ENCODE assay signal across 16 mouse cellular contexts in the genomic region with DNA sequence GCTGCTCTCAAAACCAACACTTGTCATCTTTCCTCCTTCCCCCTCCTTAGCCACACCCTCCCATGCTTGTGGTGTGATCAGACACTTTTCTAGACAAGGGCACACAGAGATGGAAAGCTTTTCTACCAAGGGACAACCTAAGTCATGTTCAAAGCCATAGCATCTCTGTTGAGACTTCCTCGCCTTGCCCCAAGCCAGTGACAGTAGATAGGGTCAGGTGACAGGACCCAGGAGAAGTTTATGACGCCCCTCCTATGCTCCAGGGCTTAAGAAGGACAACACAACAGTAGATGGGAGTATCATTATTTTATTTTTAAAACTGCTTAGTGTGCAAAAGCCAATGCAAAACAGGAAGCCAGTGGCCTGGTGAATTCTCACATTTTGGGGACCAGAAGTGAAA. TPM values are rescaled to one million over a fixed set of nuclear protein-coding genes. Genes with fewer than 3 reads are reported as not detected.
DNase-seq lines count a peak whose midpoint lies in the region; ATAC-seq and TF ChIP-seq lines count a peak whose summit lies in the region.
"Had no signal": no experiment of that assay in that cellular context is flagged by ENCODE, and none has a peak within 500 bp of the region (broad histone marks: within the 10 kb centered on the region; RNA-seq: fewer than 3 reads in every experiment).

No protein-coding gene starts in this region.

- no peaks in the 10 kb centered on the region for H3K79me2 ChIP-seq in liver, adult 2 months (ENCODE audit: control insufficient read depth, insufficient read depth, low read length)

- DNase-seq in liver, adult 2 months (ENCODE audit: extremely low read depth, low read depth, low spot score), result peak; percentile 48
- DNase-seq in liver, result no peak
- peak; percentile 78 for DNase-seq in A20 (ENCODE audit: low read depth, low spot score)
- no peak for DNase-seq in left cerebral cortex, postnatal 4 days
- DNase-seq in urinary bladder, adult 2 months (ENCODE audit: low spot score), result no peak
- no peak for DNase-seq in cerebellum, postnatal 4 days (ENCODE audit: low spot score in 2 of 2)
- DNase-seq: cerebellum, adult 8-10 months; kidney, adult 9 months had no signal

- no peaks in the 10 kb centered on the region for H3K4me1 ChIP-seq in liver, adult 2 months (ENCODE audit: control insufficient read depth, insufficient read depth, low read length)
- H3K4me1 ChIP-seq: embryonic facial prominence, embryonic 10.5 days; heart, embryonic 13.5 days; hindbrain, embryonic 12.5 days; midbrain, embryonic 10.5 days; neural tube, embryonic 12.5 days had no signal

- 63% methylated on average over 2 of the region's 2 CpGs for WGBS in liver, adult 2 months

- TF ChIP-seq CTCF in liver, adult 2 months (IDR thresholded peaks at IDR 0.05; ENCODE audit: low read depth, low read length), result no peak

- no peaks in the 10 kb centered on the region for H3K27me3 ChIP-seq in liver, adult 2 months (ENCODE audit: control insufficient read depth, insufficient read depth, low read length)
- H3K27me3 ChIP-seq: heart, embryonic 13.5 days; hindbrain, embryonic 12.5 days; liver, embryonic 15.5 days; neural tube, embryonic 12.5 days had no signal

- intact Hi-C loops in left cerebral cortex, postnatal 4 days (cut with DNase I), result no loop called here

- no peaks in the 10 kb centered on the region for H3K36me3 ChIP-seq in liver, adult 2 months (ENCODE audit: control insufficient read depth, insufficient read depth, low read length)
- H3K36me3 ChIP-seq: embryonic facial prominence, embryonic 10.5 days; heart, embryonic 13.5 days; hindbrain, embryonic 12.5 days; liver, embryonic 15.5 days; midbrain, embryonic 10.5 days; neural tube, embryonic 12.5 days had no signal

- ATAC-seq in CD4-positive, CD25-positive, alpha-beta regulatory T cell, adult 4 months, result peak; percentile 27
- peak; percentile 14; the same call in 1 of the 2 replicates for ATAC-seq in megakaryocyte, adult 5-6 weeks (ENCODE audit: poor library complexity, severe bottlenecking)

- no peak overlapping the region for H3K4me3 ChIP-seq in liver, adult 2 months (ENCODE audit: insufficient read depth, low read depth, low read length)
- H3K4me3 ChIP-seq: embryonic facial prominence, embryonic 10.5 days; heart, embryonic 13.5 days; hindbrain, embryonic 12.5 days; liver, embryonic 15.5 days; midbrain, embryonic 10.5 days; neural tube, embryonic 12.5 days had no signal

- no peak overlapping the region for H3K9ac ChIP-seq in liver, adult 2 months (ENCODE audit: low read depth, low read length)
- H3K9ac ChIP-seq: heart, embryonic 13.5 days; hindbrain, embryonic 12.5 days; liver, embryonic 15.5 days; neural tube, embryonic 12.5 days had no signal

- H3K27ac ChIP-seq in liver, adult 2 months (replicated peaks; ENCODE audit: insufficient read depth, low read depth, low read length), result peak overlapping the region; percentile 43
- H3K27ac ChIP-seq: embryonic facial prominence, embryonic 10.5 days; heart, embryonic 13.5 days; hindbrain, embryonic 12.5 days; midbrain, embryonic 10.5 days; neural tube, embryonic 12.5 days had no signal

- no peak for TF ChIP-seq POLR2A in liver, adult 2 months (IDR thresholded peaks at IDR 0.05; ENCODE audit: extremely low read depth, insufficient read depth, low read length)

RNA-seq across cellular contexts. Expression of a gene that starts 21.4 kb away (rescaled TPM):
- total RNA-seq in liver, adult 2 months (2014; rRNA removed), result 2.7 and 3.5 TPM in 2 replicates
- 1.6 and 2.9 TPM in 2 replicates for polyA plus RNA-seq in liver, adult 2 months (2012; rRNA removed)
- 10 to 100 TPM; 38.8 to 66.0 TPM for polyA plus RNA-seq in CD4-positive, CD25-positive, alpha-beta regulatory T cell, adult 4 months (2017; shearing (Covaris generic))
- 33.9 and 37.2 TPM in 2 replicates for total RNA-seq in megakaryocyte, adult 5-6 weeks (2015)
- 68.7 and 77.1 TPM in 2 replicates for total RNA-seq in megakaryocyte, adult 5-6 weeks (2017)
- under 1 TPM; 0.87 to 0.90 TPM for total RNA-seq in left cerebral cortex, postnatal 4 days (2021)
- 5.1 and 5.3 TPM in 2 replicates for polyA plus RNA-seq in urinary bladder, adult 2 months (2012; rRNA removed)

RNA-seq across cellular contexts. Expression of a gene that starts 43.6 kb away (rescaled TPM):
- total RNA-seq in liver, adult 2 months (2014; rRNA removed), result 0.37 and 1.1 TPM in 2 replicates
- 0.14 and 0.43 TPM in 2 replicates for polyA plus RNA-seq in liver, adult 2 months (2012; rRNA removed)
- not detected for polyA plus RNA-seq in CD4-positive, CD25-positive, alpha-beta regulatory T cell, adult 4 months (2017; shearing (Covaris generic))
- total RNA-seq in megakaryocyte, adult 5-6 weeks (2015), result 0.34 TPM in 1 of 2 replicates, not detected in the other
- total RNA-seq in megakaryocyte, adult 5-6 weeks (2017), result 0.07 TPM in 1 of 2 replicates, not detected in the other
- not detected for total RNA-seq in left cerebral cortex, postnatal 4 days (2021)
- 5.6 and 5.9 TPM in 2 replicates for polyA plus RNA-seq in urinary bladder, adult 2 months (2012; rRNA removed)
- polyA plus RNA-seq: liver, embryonic 15.5 days; midbrain, embryonic 10.5 days had no signal

Comparison
In these comparisons a context has a peak if more than half of its experiments do, and no peak if none do; other contexts are left out.
1. DNase-seq: peak in liver, adult 2 months (single experiment) and A20 (single experiment); none in liver (single experiment), left cerebral cortex, postnatal 4 days (single experiment), urinary bladder, adult 2 months (single experiment) and cerebellum, postnatal 4 days (0 of 2).